ENCODE assay signal across 26 mouse cellular contexts in genomic region chr10:43851898-43852297, GRCm38 (mm10).
"Had no signal": no experiment of that assay in that cellular context is flagged by ENCODE, and none has a peak within 500 bp of the region (broad histone marks: within the 10 kb centered on the region; RNA-seq: fewer than 3 reads in every experiment).

No protein-coding gene starts in this region.

- H3K9ac ChIP-seq: embryonic facial prominence, embryonic 12.5 days; embryonic facial prominence, embryonic 13.5 days; embryonic facial prominence, embryonic 15.5 days; forebrain, embryonic 12.5 days; forebrain, embryonic 13.5 days; forebrain, embryonic 15.5 days; forebrain, postnatal 0 days had no signal

- ATAC-seq: forebrain, embryonic 13.5 days; forebrain, embryonic 14.5 days; forebrain, embryonic 15.5 days; forebrain, embryonic 16.5 days; forebrain, postnatal 0 days had no signal

- H3K27ac ChIP-seq: embryonic facial prominence, embryonic 10.5 days; embryonic facial prominence, embryonic 12.5 days; embryonic facial prominence, embryonic 13.5 days; embryonic facial prominence, embryonic 15.5 days; forebrain, embryonic 10.5 days; forebrain, embryonic 12.5 days; forebrain, embryonic 13.5 days; forebrain, embryonic 15.5 days; gastrocnemius, adult 2 months; heart, adult 2 months; heart, embryonic 10.5 days had no signal

- H3K27me3 ChIP-seq: embryonic facial prominence, embryonic 12.5 days; embryonic facial prominence, embryonic 13.5 days; embryonic facial prominence, embryonic 15.5 days; forebrain, embryonic 12.5 days; forebrain, embryonic 13.5 days; forebrain, embryonic 15.5 days had no signal

- H3K4me1 ChIP-seq: embryonic facial prominence, embryonic 10.5 days; embryonic facial prominence, embryonic 12.5 days; embryonic facial prominence, embryonic 13.5 days; embryonic facial prominence, embryonic 15.5 days; forebrain, embryonic 10.5 days; forebrain, embryonic 12.5 days; forebrain, embryonic 13.5 days; forebrain, embryonic 15.5 days had no signal

- H3K4me2 ChIP-seq: embryonic facial prominence, embryonic 12.5 days; embryonic facial prominence, embryonic 13.5 days; embryonic facial prominence, embryonic 15.5 days; forebrain, embryonic 12.5 days; forebrain, embryonic 13.5 days; forebrain, embryonic 15.5 days had no signal

- DNase-seq: cerebellum, postnatal 10 days; cerebellum, postnatal 14 days; cerebellum, postnatal 25 days; cerebellum, postnatal 36 days; embryo, embryonic 11 days; forebrain, postnatal 0 days; gastrocnemius, adult 2 months; gastrocnemius, postnatal 10 days; gastrocnemius, postnatal 14 days; gastrocnemius, postnatal 25 days; gastrocnemius, postnatal 36 days; heart, adult 11 months; heart, adult 18-20 months; heart, adult 2 months had no signal

- H3K9me3 ChIP-seq: embryonic facial prominence, embryonic 10.5 days; embryonic facial prominence, embryonic 15.5 days; forebrain, embryonic 10.5 days; forebrain, embryonic 12.5 days; forebrain, embryonic 13.5 days; forebrain, embryonic 15.5 days; heart, embryonic 10.5 days had no signal

- H3K4me3 ChIP-seq: embryonic facial prominence, embryonic 10.5 days; embryonic facial prominence, embryonic 12.5 days; embryonic facial prominence, embryonic 13.5 days; embryonic facial prominence, embryonic 15.5 days; erythroblast, embryonic 14.5 days; forebrain, embryonic 10.5 days; forebrain, embryonic 12.5 days; forebrain, embryonic 13.5 days; forebrain, embryonic 15.5 days; gastrocnemius, adult 2 months; heart, adult 2 months; heart, embryonic 10.5 days had no signal

- H3K36me3 ChIP-seq: embryonic facial prominence, embryonic 10.5 days; embryonic facial prominence, embryonic 12.5 days; embryonic facial prominence, embryonic 13.5 days; embryonic facial prominence, embryonic 15.5 days; forebrain, embryonic 10.5 days; forebrain, embryonic 12.5 days; forebrain, embryonic 15.5 days; heart, embryonic 10.5 days had no signal
